Mouse (Mus musculus): ENCODE results near the gene Tmem147.
"Not testable (repeated sequence)": the region's sequence is repeated elsewhere in the genome, so short reads cannot be mapped to it uniquely, and the experiment has no call there.

The Tmem147 gene

GRCm38 (mm10) chr7:30729396-30730063 lies at the start of gene Tmem147:
TSS of gene Tmem147 (minus strand) at chr7:30729540.
- in situ Hi-C loops (cut with MboI, MseI) = no loop called here

- in situ Hi-C loops (cut with MboI, MseI) = no loop called here
Measured at GRCm38 (mm10) chr7:30777911-30778310, 48.6 kb upstream of the Tmem147 start.

DNA sequence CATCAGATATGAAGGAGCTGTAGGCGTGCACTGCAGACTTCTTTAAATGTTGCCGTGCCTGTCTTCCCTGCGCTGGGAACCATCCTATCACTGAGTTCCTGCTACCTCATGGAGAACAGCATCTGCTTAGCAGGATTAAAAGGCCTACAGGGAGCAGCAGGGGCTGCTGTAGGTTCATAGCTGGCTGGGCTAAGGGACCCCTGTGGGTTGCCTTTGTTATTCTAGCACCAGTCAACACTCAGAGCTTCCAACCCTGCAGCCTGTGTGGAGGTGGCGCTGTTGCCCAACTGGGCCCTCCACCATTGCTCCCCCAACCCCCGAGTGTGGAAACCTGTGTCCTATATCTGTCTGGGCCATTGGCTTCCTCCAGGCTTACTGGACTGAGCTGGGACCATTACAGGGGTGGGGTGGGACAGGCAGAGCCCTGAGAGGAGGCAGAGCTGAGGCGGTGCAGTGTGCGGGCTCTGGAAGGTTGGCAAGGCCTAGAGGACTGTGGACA lies 47.8 kb upstream of the Tmem147 start:
- in situ Hi-C loops (cut with MboI, MseI) = no loop called here

DNA sequence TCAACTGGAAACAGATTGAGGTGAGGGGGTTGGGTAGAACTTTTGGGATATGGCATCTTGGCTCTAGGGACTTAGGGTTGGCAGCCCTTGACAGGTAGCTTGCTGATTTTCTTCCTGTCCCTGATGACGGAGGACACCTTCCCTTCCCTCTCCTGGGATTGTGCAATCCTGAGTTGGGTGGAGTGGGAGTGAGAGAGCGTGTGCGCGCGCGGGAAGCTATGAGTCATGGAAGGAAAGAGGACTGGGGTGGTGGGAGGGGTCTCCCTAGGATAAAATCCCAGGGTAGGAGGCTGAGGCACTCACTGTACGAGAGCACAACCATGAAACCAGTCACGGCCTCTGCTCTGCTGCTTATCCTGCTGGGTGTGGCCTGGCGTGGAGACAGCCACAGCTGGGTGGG lies 46.8 kb upstream of the Tmem147 start:
- in situ Hi-C loops (cut with MboI, MseI) = no loop called here

DNA sequence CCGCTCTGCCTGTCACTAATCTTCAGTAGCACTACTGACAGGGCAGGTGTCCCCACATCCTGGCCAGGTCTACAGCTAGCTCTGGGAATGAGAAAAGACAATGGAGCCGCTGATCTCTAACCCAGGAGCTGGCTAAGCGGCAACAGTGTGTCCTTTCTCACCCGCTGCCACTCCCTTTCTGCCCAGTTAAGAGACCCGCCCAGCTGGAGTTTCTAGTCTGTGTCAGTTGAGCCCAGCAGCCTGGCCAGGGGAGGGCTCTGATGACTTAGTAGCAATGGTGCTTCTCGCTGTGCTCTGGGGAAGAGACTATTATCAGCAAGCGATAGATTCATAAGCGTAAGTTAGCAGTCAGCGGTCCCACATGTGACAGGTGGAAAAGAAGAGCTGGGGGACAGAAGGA lies 39.9 kb upstream of the Tmem147 start:
- in situ Hi-C loops (cut with MboI, MseI) = no loop called here

GRCm38 (mm10) chr7:30766408-30766807 lies 37.1 kb upstream of the Tmem147 start:
- in situ Hi-C loops (cut with MboI, MseI) = no loop called here

DNA sequence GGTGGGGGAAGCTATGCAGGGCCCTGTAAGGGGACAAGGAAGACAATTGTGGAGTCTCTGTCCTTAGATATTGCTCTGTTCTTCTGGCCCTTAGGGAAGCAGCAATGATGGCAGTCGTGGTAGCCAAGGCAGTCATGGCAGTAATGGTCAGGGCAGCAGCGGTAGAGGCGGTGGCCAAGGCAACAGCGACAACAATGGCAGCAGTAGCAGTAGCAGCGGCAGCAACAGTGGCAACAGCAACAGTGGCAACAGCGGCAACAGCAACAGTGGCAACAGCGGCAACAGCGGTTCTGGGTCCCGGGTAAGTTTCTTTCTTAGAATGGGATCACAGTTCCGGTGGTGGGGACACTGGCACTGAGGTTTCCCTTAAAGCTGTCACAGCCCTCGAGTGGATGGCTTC lies 35.8 kb upstream of the Tmem147 start:
- in situ Hi-C loops (cut with MboI, MseI) = no loop called here

GRCm38 (mm10) chr7:30763456-30763855 lies 34.1 kb upstream of the Tmem147 start, which contains the start of gene Dmkn:
TSS of gene Dmkn (plus strand) at chr7:30763756.
- in situ Hi-C loops (cut with MboI, MseI) = no loop called here

DNA sequence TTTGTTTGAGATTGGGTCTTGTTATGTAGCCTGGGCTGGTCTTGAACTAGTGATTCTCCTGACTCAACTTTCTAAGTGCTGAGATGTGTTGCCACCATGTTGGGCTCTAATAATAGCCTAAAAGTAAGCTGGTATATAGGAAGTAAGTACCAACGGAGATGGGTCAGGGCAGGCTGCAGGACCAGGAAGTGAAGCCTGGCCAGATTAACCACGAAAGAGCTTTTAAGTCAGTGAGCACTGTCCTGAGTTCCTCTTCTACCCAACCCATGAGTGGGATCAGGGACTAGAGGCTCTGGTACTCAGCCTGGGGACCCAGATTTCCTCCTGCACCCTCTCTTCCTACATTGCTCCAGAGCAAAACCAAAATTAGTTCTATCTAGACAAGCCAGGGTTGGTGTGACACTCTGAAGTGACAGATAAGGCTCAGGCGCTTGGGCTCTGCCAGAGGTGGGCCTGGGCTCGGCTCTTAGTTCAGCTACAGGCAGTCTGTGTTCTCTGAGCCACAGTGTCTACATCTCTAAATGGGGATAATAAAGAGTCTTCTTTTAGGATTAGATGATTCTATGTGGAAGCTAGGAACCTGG lies 32.5 kb upstream of the Tmem147 start:
- in situ Hi-C loops (cut with MboI, MseI) = no loop called here

- in situ Hi-C loops (cut with MboI, MseI) = no loop called here
Measured at GRCm38 (mm10) chr7:30758853-30759252, 29.5 kb upstream of the Tmem147 start.

DNA sequence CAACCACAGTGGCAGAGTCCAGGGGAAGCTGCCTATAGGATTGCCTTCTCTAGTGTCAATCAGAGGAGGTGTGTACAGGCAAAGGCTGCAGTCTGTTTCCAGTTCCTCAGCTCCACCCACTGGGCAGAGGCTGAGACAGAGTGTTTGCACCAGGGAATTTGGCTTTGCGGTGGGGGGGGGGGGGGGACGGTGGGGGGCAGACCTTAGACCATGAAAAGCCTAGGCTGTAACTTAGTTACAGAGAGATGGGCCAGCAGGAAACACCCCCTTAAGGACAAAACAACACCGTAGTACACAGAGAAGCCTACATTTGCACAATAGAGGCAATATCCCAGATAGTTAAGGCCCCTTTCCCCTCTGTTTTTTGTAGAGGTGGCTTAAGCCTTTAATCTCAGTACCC lies 27.7 kb upstream of the Tmem147 start:
- in situ Hi-C loops (cut with MboI, MseI) = no loop called here

- in situ Hi-C loops (cut with MboI, MseI) = no loop called here
Measured at GRCm38 (mm10) chr7:30751086-30751669, 21.8 kb upstream of the Tmem147 start, which contains the start of gene Sbsn. TSS of gene Sbsn (plus strand) at chr7:30751471.

- in situ Hi-C loops (cut with MboI, MseI) = no loop called here
Measured at GRCm38 (mm10) chr7:30749824-30750606, 20.7 kb upstream of the Tmem147 start.

DNA sequence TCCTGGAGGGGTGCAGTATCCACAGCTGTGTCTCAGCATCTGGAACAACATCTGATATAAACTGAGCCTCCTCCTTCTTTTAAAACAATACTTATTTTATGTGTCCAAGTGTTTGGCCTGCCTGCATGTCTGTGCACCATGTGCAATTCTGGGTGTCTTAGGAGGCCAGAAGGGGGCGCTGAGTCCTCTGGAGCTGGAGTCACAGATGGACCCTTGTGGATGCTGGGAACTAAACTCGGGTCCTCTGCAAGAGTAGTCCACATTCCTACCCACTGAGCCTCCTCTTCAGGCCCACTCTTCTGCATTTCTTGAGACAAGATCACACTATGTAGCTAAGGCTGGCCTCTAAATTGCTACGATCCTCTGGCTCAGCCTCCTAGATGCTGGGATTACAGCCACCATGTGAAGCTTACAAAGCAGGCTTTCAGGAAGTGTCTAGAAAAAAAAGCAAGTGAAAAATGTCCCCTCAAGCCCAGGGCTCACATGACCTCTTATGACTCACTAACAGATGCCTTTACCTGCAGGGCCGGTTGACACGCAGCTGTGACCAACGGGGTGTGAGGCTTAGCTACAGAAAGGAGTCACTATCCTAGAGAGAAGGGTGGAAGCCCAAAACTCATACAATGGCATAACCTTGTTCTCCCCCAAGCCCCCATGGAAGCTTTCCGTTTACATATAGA lies 18.3 kb upstream of the Tmem147 start:
- in situ Hi-C loops (cut with MboI, MseI) = no loop called here

DNA sequence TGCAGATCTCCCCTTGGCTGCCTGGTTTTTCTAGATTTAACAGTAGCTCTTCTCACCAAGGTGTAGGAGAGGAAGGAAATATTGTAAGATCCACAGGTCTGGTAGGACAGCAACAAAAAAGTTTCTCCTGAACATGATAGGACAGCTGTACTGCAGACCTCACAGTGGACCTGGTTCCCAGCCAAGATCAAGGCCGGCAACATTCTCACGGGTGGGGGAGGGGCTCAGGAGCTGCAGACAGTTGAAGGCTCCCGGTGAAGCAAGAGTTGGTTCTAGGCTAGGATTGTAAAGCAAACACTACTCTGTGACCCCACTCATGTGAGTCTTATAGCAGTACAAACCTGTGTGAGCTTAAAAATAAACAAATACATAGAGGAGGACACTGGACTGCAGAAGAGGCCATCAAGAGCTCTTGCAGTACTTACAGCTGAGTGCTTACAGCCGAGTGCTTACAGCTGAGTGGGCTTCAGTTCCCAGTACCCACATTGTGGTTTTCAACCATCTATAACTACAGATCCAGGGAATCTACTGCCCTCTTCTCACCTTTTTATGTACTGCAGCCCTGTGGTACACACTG lies 14.8 kb upstream of the Tmem147 start:
- in situ Hi-C loops (cut with MboI, MseI) = no loop called here

- in situ Hi-C loops (cut with MboI, MseI) = not testable (repeated sequence)
Measured at GRCm38 (mm10) chr7:30743617-30744016, 14.3 kb upstream of the Tmem147 start, which contains the start of gene Gapdhs. TSS of gene Gapdhs (minus strand) at chr7:30743681.

DNA sequence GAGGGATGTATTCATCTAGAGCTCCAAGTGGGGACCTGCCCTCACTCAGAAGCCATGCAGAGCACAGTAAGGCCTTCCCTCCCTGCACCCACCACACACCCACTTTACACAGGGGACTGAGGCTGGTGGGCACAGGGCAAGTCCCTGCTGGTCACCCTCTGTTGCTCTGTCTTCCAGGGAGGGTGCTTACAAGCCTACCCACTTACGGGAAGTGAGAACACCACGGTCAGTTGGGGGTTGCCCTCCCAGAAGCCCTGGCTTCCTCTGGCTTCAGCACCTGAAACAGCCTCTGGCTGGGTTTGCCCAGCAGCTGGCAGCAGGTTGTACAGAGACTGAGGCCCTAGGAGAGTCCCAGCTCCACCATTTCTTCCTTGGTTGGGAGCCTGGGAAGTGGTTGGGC lies 13.2 kb upstream of the Tmem147 start:
- in situ Hi-C loops (cut with MboI, MseI) = not testable (repeated sequence)

DNA sequence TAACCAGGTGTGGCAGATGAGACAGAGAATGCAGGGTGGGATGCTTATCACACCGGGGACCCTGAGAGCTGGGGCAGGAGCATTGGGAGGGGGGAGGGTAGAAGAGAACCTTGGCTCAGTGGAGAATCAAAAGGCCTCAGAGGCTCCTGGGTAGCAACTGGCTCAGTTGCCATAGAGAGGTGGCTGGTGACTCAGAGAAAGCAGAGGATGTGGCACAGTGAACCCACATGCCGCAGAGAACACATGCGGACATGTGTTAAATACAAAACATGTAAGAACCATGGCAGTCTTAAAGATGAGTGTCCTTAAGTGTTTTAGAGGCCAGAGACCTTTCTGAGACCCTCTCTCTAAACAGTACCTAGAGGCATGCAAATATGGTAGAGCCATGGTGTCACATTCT lies 6.9 kb upstream of the Tmem147 start:
- in situ Hi-C loops (cut with MboI, MseI) = no loop called here

DNA sequence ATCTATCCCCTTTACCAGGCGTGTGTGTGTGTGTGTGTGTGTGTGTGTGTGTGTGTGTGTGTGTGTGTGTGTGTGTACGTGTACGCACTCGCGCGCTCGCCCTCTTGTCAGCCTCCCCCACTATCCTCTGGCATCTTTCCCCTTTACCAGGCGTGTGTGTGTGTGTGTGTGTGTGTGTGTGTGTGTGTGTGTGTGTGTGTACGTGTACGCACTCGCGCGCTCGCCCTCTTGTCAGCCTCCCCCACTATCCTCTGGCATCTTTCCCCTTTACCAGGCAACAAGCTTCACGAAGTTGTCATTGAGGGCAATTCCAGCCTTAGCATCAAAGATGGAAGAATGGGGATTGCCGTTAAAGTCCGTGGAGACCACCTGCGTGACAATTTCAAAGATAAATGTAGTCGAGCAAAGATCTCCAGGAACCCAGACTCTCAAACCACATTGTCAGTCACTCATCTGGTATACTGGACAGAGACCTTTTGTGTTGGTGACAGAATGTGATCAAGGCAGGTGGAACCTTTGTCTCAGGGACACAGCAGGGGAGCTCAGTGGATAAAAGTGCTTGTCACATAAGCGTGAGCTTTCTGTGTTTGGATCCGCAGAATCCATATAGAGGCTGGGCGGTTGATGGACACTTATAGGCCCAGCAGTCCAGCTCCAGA lies 853 bp upstream of the Tmem147 start:
- in situ Hi-C loops (cut with MboI, MseI) = not testable (repeated sequence)

DNA sequence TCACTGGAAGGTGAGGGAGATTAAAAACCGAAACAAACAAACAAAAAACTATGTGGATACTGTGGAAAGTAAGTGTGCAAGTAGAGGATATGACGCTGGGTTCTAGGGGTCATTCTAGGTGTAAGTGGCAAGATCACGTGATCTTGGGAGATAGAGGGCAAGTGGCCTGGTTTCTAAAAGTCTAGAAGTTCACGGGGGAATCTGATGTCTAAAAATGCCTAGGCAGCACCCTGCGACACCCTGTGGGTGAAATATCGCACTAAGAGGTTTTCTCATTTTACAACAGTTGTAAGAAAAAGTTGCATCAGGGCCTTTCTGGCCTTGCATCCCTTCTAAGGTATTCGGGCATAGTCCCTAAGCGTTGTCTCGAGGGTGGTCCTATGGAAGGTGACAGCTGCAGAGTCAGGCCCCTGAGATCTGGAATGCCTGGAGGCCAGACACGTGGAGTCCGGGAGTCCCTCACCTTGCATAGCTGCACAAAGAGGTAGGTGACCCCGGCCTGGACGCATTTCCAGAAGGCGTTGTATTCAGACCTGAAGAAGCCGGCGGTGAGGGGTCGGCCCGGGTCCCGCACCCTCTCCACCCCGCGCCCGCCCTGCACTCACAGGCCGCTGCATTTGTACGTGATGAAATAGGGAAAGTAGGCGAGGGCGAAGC lies 473 bp downstream of the Tmem147 start:
- in situ Hi-C loops (cut with MboI, MseI) = no loop called here
